Comparison of ENCODE assay signal across 9 mouse cellular contexts in genomic region chr1:161736848-161737247, GRCm38 (mm10). TPM values are rescaled to one million over a fixed set of nuclear protein-coding genes. Genes with fewer than 3 reads are reported as not detected.
A peak's percentile ranks its signal among the peaks of the same experiment; 100 is the strongest.
DNase-seq lines count a peak whose midpoint lies in the region; ATAC-seq lines count a peak whose summit lies in the region.
"Had no signal": no experiment of that assay in that cellular context is flagged by ENCODE, and none has a peak within 500 bp of the region (broad histone marks: within the 10 kb centered on the region; RNA-seq: fewer than 3 reads in every experiment).

No protein-coding gene starts in this region.

- H3K27me3 ChIP-seq in liver, embryonic 11.5 days (replicated peaks; ENCODE audit: control insufficient read depth, insufficient read depth, low read length) = no peaks in the 10 kb centered on the region; the same call in 1 of the 2 replicates
- no peaks in the 10 kb centered on the region for H3K27me3 ChIP-seq in forebrain, embryonic 15.5 days
- H3K27me3 ChIP-seq in neural tube, embryonic 14.5 days (ENCODE audit: control insufficient read depth, insufficient read depth, low read length) = no peaks in the 10 kb centered on the region
- H3K27me3 ChIP-seq: lung, embryonic 15.5 days had no signal

- peak; percentile 24 to 59 for DNase-seq in cerebellum, postnatal 14 days
- no peak for DNase-seq in cerebellum, adult 9-11 months
- DNase-seq in liver, embryonic 11.5 days (ENCODE audit: low spot score) = no peak
- DNase-seq in liver = no peak
- no peak for DNase-seq in urinary bladder, postnatal 36 days (ENCODE audit: low spot score in 2 of 2)
- DNase-seq in gastrocnemius, postnatal 36 days = no peak

- no peak overlapping the region for H3K27ac ChIP-seq in liver, embryonic 11.5 days (ENCODE audit: low read depth, low read length)
- H3K27ac ChIP-seq in forebrain, embryonic 15.5 days (replicated peaks) = no peak overlapping the region
- H3K27ac ChIP-seq in neural tube, embryonic 14.5 days (ENCODE audit: low read depth, low read length) = no peak overlapping the region
- H3K27ac ChIP-seq: lung, embryonic 15.5 days had no signal

- H3K4me1 ChIP-seq in liver, embryonic 11.5 days (replicated peaks; ENCODE audit: control insufficient read depth, insufficient read depth, low read length) = no peaks in the 10 kb centered on the region
- no peaks in the 10 kb centered on the region for H3K4me1 ChIP-seq in forebrain, embryonic 15.5 days
- no peaks in the 10 kb centered on the region for H3K4me1 ChIP-seq in neural tube, embryonic 14.5 days (ENCODE audit: control insufficient read depth, insufficient read depth, low read length)
- H3K4me1 ChIP-seq: lung, embryonic 15.5 days had no signal

- intact Hi-C loops in gastrocnemius, postnatal 36 days (cut with DNase I) = loop anchor here (5.0 kb wide), 2 partner anchors 50 to 340 kb away; partner anchors contain the start of gene Tnfsf4

- H3K9me3 ChIP-seq in liver, embryonic 11.5 days (ENCODE audit: control insufficient read depth, low read length) = no peaks in the 10 kb centered on the region
- H3K9me3 ChIP-seq in forebrain, embryonic 15.5 days = no peaks in the 10 kb centered on the region
- no peaks in the 10 kb centered on the region for H3K9me3 ChIP-seq in neural tube, embryonic 14.5 days (ENCODE audit: control insufficient read depth, low read length)
- H3K9me3 ChIP-seq: lung, embryonic 15.5 days had no signal

- H3K36me3 ChIP-seq in liver, embryonic 11.5 days (ENCODE audit: control insufficient read depth, insufficient read depth, low read length) = no peaks in the 10 kb centered on the region
- H3K36me3 ChIP-seq in forebrain, embryonic 15.5 days = no peaks in the 10 kb centered on the region
- no peaks in the 10 kb centered on the region for H3K36me3 ChIP-seq in neural tube, embryonic 14.5 days (ENCODE audit: control insufficient read depth, insufficient read depth, low read length)
- H3K36me3 ChIP-seq: lung, embryonic 15.5 days had no signal

- whole genome bisulfite sequencing in liver, embryonic 11.5 days = 3% methylated on average over 3 of the region's 3 CpGs
- 4% methylated on average over 3 of the region's 3 CpGs for WGBS in forebrain, embryonic 15.5 days
- WGBS in neural tube, embryonic 14.5 days = 12% methylated on average over 3 of the region's 3 CpGs

- H3K4me2 ChIP-seq in liver, embryonic 11.5 days = no peak overlapping the region
- H3K4me2 ChIP-seq in forebrain, embryonic 15.5 days (replicated peaks) = no peak overlapping the region
- H3K4me2 ChIP-seq in neural tube, embryonic 14.5 days (ENCODE audit: low read depth, low read length) = no peak overlapping the region
- H3K4me2 ChIP-seq: lung, embryonic 15.5 days had no signal

- ATAC-seq in liver, embryonic 11.5 days (replicated peaks; ENCODE audit: low FRiP score) = 0 out of 2 replicates have a peak, but pooled peaks have one; percentile 49
- ATAC-seq in forebrain, embryonic 15.5 days (replicated peaks) = 0 out of 2 replicates have a peak, but pooled peaks have one; percentile 43
- ATAC-seq in neural tube, embryonic 14.5 days (ENCODE audit: low read depth) = peak; percentile 31; the same call in 1 of the 2 replicates

- H3K9ac ChIP-seq in liver, embryonic 11.5 days (ENCODE audit: low read depth, low read length) = no peak overlapping the region
- no peak overlapping the region for H3K9ac ChIP-seq in forebrain, embryonic 15.5 days (replicated peaks)
- no peak overlapping the region for H3K9ac ChIP-seq in neural tube, embryonic 14.5 days (replicated peaks; ENCODE audit: low read depth, low read length)
- H3K9ac ChIP-seq: lung, embryonic 15.5 days had no signal

- no peak overlapping the region for H3K4me3 ChIP-seq in liver, embryonic 11.5 days (ENCODE audit: low read depth, low read length)
- H3K4me3 ChIP-seq in forebrain, embryonic 15.5 days = no peak overlapping the region
- no peak overlapping the region for H3K4me3 ChIP-seq in neural tube, embryonic 14.5 days (ENCODE audit: low read depth, low read length)
- H3K4me3 ChIP-seq: lung, embryonic 15.5 days had no signal

RNA-seq across cellular contexts. Expression of gene Fasl, which starts 51.4 kb away (rescaled TPM):
- polyA plus RNA-seq in liver, embryonic 11.5 days (2014; fragmentation: Nextera tagmentation; extraction: Ambion mirVana) = not detected in 2 replicates
- 0.17 and 0.18 TPM in 2 replicates for polyA plus RNA-seq in forebrain, embryonic 15.5 days (2015; fragmentation: Nextera tagmentation; extraction: Ambion mirVana)
- 0.27 and 0.40 TPM in 2 replicates for polyA plus RNA-seq in neural tube, embryonic 14.5 days (2014; fragmentation: Nextera tagmentation; extraction: Ambion mirVana)
- total RNA-seq in gastrocnemius, postnatal 36 days (2021) = not detected

Comparison
In these comparisons a context has a peak if more than half of its experiments do, and no peak if none do; other contexts are left out.
1. DNase-seq: peak in cerebellum, postnatal 14 days (2 of 2); none in cerebellum, adult 9-11 months (single experiment), liver, embryonic 11.5 days (single experiment), liver (single experiment), urinary bladder, postnatal 36 days (0 of 2) and gastrocnemius, postnatal 36 days (0 of 2).
2. Peak in every context shown above with its lines, with median percentiles within 50 percentile points of each other: ATAC-seq.